8 mouse cellular contexts compared by ENCODE assay signal in genomic region chr4:53592386-53592785, GRCm38 (mm10). TPM values are rescaled to one million over a fixed set of nuclear protein-coding genes. Genes with fewer than 3 reads are reported as not detected.
DNase-seq lines count a peak whose midpoint lies in the region; ATAC-seq and TF ChIP-seq lines count a peak whose summit lies in the region.
"Had no signal": no experiment of that assay in that cellular context is flagged by ENCODE, and none has a peak within 500 bp of the region (broad histone marks: within the 10 kb centered on the region; RNA-seq: fewer than 3 reads in every experiment).

No protein-coding gene starts in this region.

- H3K9ac ChIP-seq in heart, embryonic 14.5 days (ENCODE audit: low read length), result no peak overlapping the region
- no peak overlapping the region for H3K9ac ChIP-seq in stomach, embryonic 16.5 days (ENCODE audit: low read length)
- H3K9ac ChIP-seq: liver, embryonic 15.5 days had no signal

- H3K9me3 ChIP-seq in heart, embryonic 14.5 days (ENCODE audit: control insufficient read depth, low read length), result no peaks in the 10 kb centered on the region
- H3K9me3 ChIP-seq in stomach, embryonic 16.5 days (replicated peaks; ENCODE audit: control insufficient read depth, low read length), result no peaks in the 10 kb centered on the region
- H3K9me3 ChIP-seq: liver, embryonic 15.5 days had no signal

- H3K27ac ChIP-seq in layer of hippocampus, adult 2 months, result peak overlapping the region; percentile 6
- peak overlapping the region; percentile 75 to 81 for H3K27ac ChIP-seq in heart, embryonic 14.5 days (replicated peaks in 1 of 2; ENCODE audit: control insufficient read depth in 1 of 2, insufficient read depth in 1 of 2, low read depth in 2 of 2, low read length in 2 of 2)
- 0 out of 2 replicates have a peak overlapping the region, but pooled peaks have one; percentile 20 for H3K27ac ChIP-seq in stomach, embryonic 16.5 days (ENCODE audit: low read length)
- H3K27ac ChIP-seq: liver, embryonic 15.5 days had no signal

- H3K4me1 ChIP-seq in heart, embryonic 14.5 days (ENCODE audit: control insufficient read depth in 2 of 2, insufficient read depth in 2 of 2, low read length in 2 of 2), result peaks cover 6 to 7% of the 10 kb centered on the region in 2 experiments; a peak in 2 of 4 replicates
- H3K4me1 ChIP-seq in stomach, embryonic 16.5 days (ENCODE audit: control insufficient read depth, insufficient read depth, low read length), result 0 out of 2 replicates have a peak, but pooled peaks cover 6% of the 10 kb centered on the region
- H3K4me1 ChIP-seq: liver, embryonic 15.5 days had no signal

- DNase-seq in layer of hippocampus, adult 2 months (ENCODE audit: low spot score in 2 of 2), result no peak
- no peak for DNase-seq in layer of hippocampus, adult 8-10 months (ENCODE audit: low spot score in 2 of 2)
- DNase-seq in kidney, postnatal 14 days, result peak; percentile 77
- no peak for DNase-seq in thymus, postnatal 0 days (ENCODE audit: low spot score)
- DNase-seq in spleen, postnatal 36 days (ENCODE audit: low spot score in 2 of 2), result no peak

- no peaks in the 10 kb centered on the region for H3K36me3 ChIP-seq in heart, embryonic 14.5 days (ENCODE audit: control insufficient read depth, insufficient read depth, low read length)
- H3K36me3 ChIP-seq in stomach, embryonic 16.5 days (ENCODE audit: control insufficient read depth, insufficient read depth, low read length), result no peaks in the 10 kb centered on the region
- H3K36me3 ChIP-seq: liver, embryonic 15.5 days had no signal

- no peak overlapping the region; the same call in 1 of the 2 replicates for H3K4me2 ChIP-seq in heart, embryonic 14.5 days (ENCODE audit: low read length)
- no peak overlapping the region for H3K4me2 ChIP-seq in stomach, embryonic 16.5 days (ENCODE audit: low read depth, low read length)
- H3K4me2 ChIP-seq: liver, embryonic 15.5 days had no signal

- peak; percentile 66 for ATAC-seq in heart, embryonic 14.5 days (ENCODE audit: insufficient number of reproducible peaks, insufficient read depth, low FRiP score, low read depth)
- no peak for ATAC-seq in stomach, embryonic 16.5 days (ENCODE audit: insufficient read depth, low FRiP score)

- H3K4me3 ChIP-seq in layer of hippocampus, adult 2 months, result no peak overlapping the region
- no peak overlapping the region for H3K4me3 ChIP-seq in heart, embryonic 14.5 days (ENCODE audit: control insufficient read depth in 1 of 2, insufficient read depth in 1 of 2, low read depth in 1 of 2, low read length in 2 of 2)
- no peak overlapping the region for H3K4me3 ChIP-seq in stomach, embryonic 16.5 days (replicated peaks; ENCODE audit: low read length)
- H3K4me3 ChIP-seq: liver, embryonic 15.5 days had no signal

- 53% methylated on average over 9 of the region's 9 CpGs for WGBS in heart, embryonic 14.5 days
- WGBS in stomach, embryonic 16.5 days, result 53% methylated on average over 9 of the region's 9 CpGs

- TF ChIP-seq CTCF in layer of hippocampus, adult 2 months (conservative IDR thresholded peaks at IDR 0.05), result no peak

- no peaks in the 10 kb centered on the region for H3K27me3 ChIP-seq in heart, embryonic 14.5 days (ENCODE audit: control insufficient read depth, insufficient read depth, low read length)
- H3K27me3 ChIP-seq in stomach, embryonic 16.5 days (ENCODE audit: control insufficient read depth, insufficient read depth, low read length), result no peaks in the 10 kb centered on the region
- H3K27me3 ChIP-seq: liver, embryonic 15.5 days had no signal

RNA-seq across cellular contexts. Expression of gene Fsd1l, which starts 38.9 kb away (rescaled TPM):
- total RNA-seq in layer of hippocampus, adult 2 months (2021), result 10 to 100 TPM; 29.2 to 32.5 TPM
- 10 to 100 TPM; 29.1 to 41.2 (median 36.7) TPM for total RNA-seq in layer of hippocampus, adult 8-10 months (2022)
- polyA plus RNA-seq in heart, embryonic 14.5 days (2014; fragmentation: Nextera tagmentation; extraction: Ambion mirVana), result 10.1 and 10.6 TPM in 2 replicates
- 7.1 and 9.8 TPM in 2 replicates for polyA plus RNA-seq in stomach, embryonic 16.5 days (2015; fragmentation: Nextera tagmentation; extraction: Ambion mirVana)
- polyA plus RNA-seq in thymus, postnatal 0 days (2015; fragmentation: Nextera tagmentation; extraction: Ambion mirVana), result 1.2 and 1.7 TPM in 2 replicates

Comparison
In these comparisons a context has a peak if more than half of its experiments do, and no peak if none do; other contexts are left out.
1. H3K27ac ChIP-seq: peak in every context shown above with its lines; median percentile 78 in heart, embryonic 14.5 days; 20 in stomach, embryonic 16.5 days; 6 in layer of hippocampus, adult 2 months.